Mouse (Mus musculus) inflammation-experienced regulatory T-cells, adult 16 weeks (primary cell): ENCODE data around the gene Gpc5. TPM values are rescaled to one million over a fixed set of nuclear protein-coding genes. Genes with fewer than 3 reads are reported as not detected.

Source experiments
- polyA plus RNA-seq: library from polyadenylated mRNA; unstranded; fragments of 100-300 nt; shearing (Covaris generic); gene quantifications from one replicate; pipeline ENCODE4 v1.2.1, GENCODE M21; 2017

Gpc5 gene
- polyA plus RNA-seq, result not detected

GRCm38 (mm10) chr14:115092081-115092480 is at the start of gene Gpc5:
Gpc5 (plus strand) TSS chr14:115092215.

